Mouse (Mus musculus): Measurements from ENCODE around the gene Kera. TPM values are rescaled to one million over a fixed set of nuclear protein-coding genes. Genes with fewer than 3 reads are reported as not detected.

Kera gene
- total RNA-seq, 2 experiments from 2014 or later: not detected

Other genes with a start within 250 kb of the Kera start
- gene Dcn, start 127.3 kb upstream of the Kera start, total RNA-seq (2021): 100 to 1,000 TPM; 496 to 539 TPM
- gene Lum, start 41.8 kb upstream of the Kera start, total RNA-seq (2021): 100 to 1,000 TPM; 137 to 148 TPM
- gene Epyc, start 37.2 kb downstream of the Kera start, total RNA-seq (2021): under 1 TPM; 0.29 to 0.45 TPM
- not detected for gene Ccer1, start 86.2 kb downstream of the Kera start, total RNA-seq (2021)
- not detected for gene C030005K15Rik, start 119.9 kb downstream of the Kera start, total RNA-seq (2021)

All from heart, postnatal 10 days (tissue).